Comparison of ENCODE assay signal across 9 mouse cellular contexts in the genomic region with DNA sequence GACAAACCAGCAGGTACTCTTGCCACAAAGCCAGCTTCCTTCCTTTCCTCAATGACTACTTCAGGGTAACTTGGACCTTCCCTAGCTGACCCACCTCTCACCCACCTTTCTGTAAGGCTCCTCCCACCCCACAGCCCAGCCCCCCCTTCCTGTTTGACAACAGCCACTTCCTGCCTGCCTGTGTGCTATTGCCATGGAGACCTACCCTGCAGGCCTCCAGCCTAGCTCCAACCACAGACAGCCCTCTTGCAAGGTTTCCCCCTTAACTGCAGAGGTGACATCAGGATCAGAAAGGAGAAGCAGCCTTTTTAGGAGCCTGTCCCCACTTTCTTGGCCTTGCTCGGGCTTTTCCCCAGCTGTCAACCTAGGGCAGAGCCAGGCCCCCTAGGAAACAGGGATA. TPM values are rescaled to one million over a fixed set of nuclear protein-coding genes. Genes with fewer than 3 reads are reported as not detected.
DNase-seq lines count a peak whose midpoint lies in the region; ATAC-seq and TF ChIP-seq lines count a peak whose summit lies in the region.
"Had no signal": no experiment of that assay in that cellular context is flagged by ENCODE, and none has a peak within 500 bp of the region (broad histone marks: within the 10 kb centered on the region; RNA-seq: fewer than 3 reads in every experiment).

No protein-coding gene starts in this region.

- H3K27ac ChIP-seq in heart, adult 2 months: peak overlapping the region; percentile 64
- no peak overlapping the region for H3K27ac ChIP-seq in CH12.LX (ENCODE audit: insufficient read depth, low read depth)
- H3K27ac ChIP-seq in limb, embryonic 12.5 days: no peak overlapping the region
- H3K27ac ChIP-seq in midbrain, embryonic 15.5 days: no peak overlapping the region
- H3K27ac ChIP-seq: midbrain, embryonic 12.5 days had no signal

- no peak for TF ChIP-seq EP300 in heart, adult 2 months (IDR thresholded peaks at IDR 0.05; ENCODE audit: insufficient read depth, low read depth, low read length)
- no peak for TF ChIP-seq EP300 in CH12.LX (IDR thresholded peaks at IDR 0.05; ENCODE audit: low read length)

- H3K27me3 ChIP-seq in heart, adult 2 months (ENCODE audit: control insufficient read depth, insufficient read depth, low read length): no peaks in the 10 kb centered on the region
- H3K27me3 ChIP-seq in CH12.LX (replicated peaks): no peaks in the 10 kb centered on the region
- H3K27me3 ChIP-seq in limb, embryonic 12.5 days: no peaks in the 10 kb centered on the region
- H3K27me3 ChIP-seq in midbrain, embryonic 15.5 days (replicated peaks): no peaks in the 10 kb centered on the region
- H3K27me3 ChIP-seq: midbrain, embryonic 12.5 days had no signal

- dilution Hi-C loops in CH12.LX (cut with MboI; ENCODE audit: extremely low pct_ligation_motif_present, extremely low pct_unique_long_range_greater_than_20kb, low sequenced_read_pairs): no loop called here

- no peak for TF ChIP-seq CTCF in heart, adult 2 months (IDR thresholded peaks at IDR 0.05)
- no peak for TF ChIP-seq CTCF in CH12.LX (conservative IDR thresholded peaks at IDR 0.05 in 1 of 2, IDR thresholded peaks at IDR 0.05 in 1 of 2; ENCODE audit: low read depth in 2 of 2, low read length in 2 of 2)

- peaks cover 24% of the 10 kb centered on the region for H3K4me1 ChIP-seq in heart, adult 2 months (ENCODE audit: control insufficient read depth, insufficient read depth, low read length)
- peaks cover 18 to 54% of the 10 kb centered on the region in 2 experiments for H3K4me1 ChIP-seq in CH12.LX (ENCODE audit: control insufficient read depth in 1 of 2, insufficient read depth in 2 of 2)
- peaks cover 22% of the 10 kb centered on the region for H3K4me1 ChIP-seq in limb, embryonic 12.5 days (replicated peaks)
- H3K4me1 ChIP-seq in midbrain, embryonic 15.5 days: peaks cover 3% of the 10 kb centered on the region

- TF ChIP-seq POLR2A in heart, adult 2 months (IDR thresholded peaks at IDR 0.05; ENCODE audit: insufficient read depth, low read depth, low read length): no peak
- TF ChIP-seq POLR2A in CH12.LX (IDR thresholded peaks at IDR 0.05; ENCODE audit: low read depth, low read length): no peak

- 43% methylated on average over 1 of the region's 1 CpGs for whole genome bisulfite sequencing in heart, adult 2 months
- 85% methylated on average over 1 of the region's 1 CpGs for WGBS in limb, embryonic 12.5 days
- 70% methylated on average over 1 of the region's 1 CpGs for WGBS in midbrain, embryonic 15.5 days

- no peak for TF ChIP-seq RAD21 in CH12.LX (IDR thresholded peaks at IDR 0.05; ENCODE audit: low read depth, low read length)

- H3K9ac ChIP-seq in heart, adult 2 months (ENCODE audit: low read depth, low read length): peak overlapping the region; percentile 5; the same call in 1 of the 2 replicates
- no peak overlapping the region for H3K9ac ChIP-seq in CH12.LX (ENCODE audit: insufficient read depth, low read depth)
- 0 out of 2 replicates have a peak overlapping the region, but pooled peaks have one; percentile 31 for H3K9ac ChIP-seq in limb, embryonic 12.5 days (replicated peaks)
- H3K9ac ChIP-seq in midbrain, embryonic 15.5 days: no peak overlapping the region
- H3K9ac ChIP-seq: midbrain, embryonic 12.5 days had no signal

- no peak for DNase-seq in heart, adult 2 months
- DNase-seq in heart, postnatal 36 days: no peak
- peak; percentile 74 for DNase-seq in CH12.LX (ENCODE audit: extremely low read depth)
- peak; percentile 20 for DNase-seq in spleen, adult 12 weeks (ENCODE audit: low spot score)
- no peak for DNase-seq in frontal cortex, postnatal 10 days (ENCODE audit: low spot score in 2 of 2)
- no peak for DNase-seq in left cerebral cortex, postnatal 4 days

- H3K9me3 ChIP-seq in CH12.LX (replicated peaks; ENCODE audit: low read length): no peaks in the 10 kb centered on the region
- no peaks in the 10 kb centered on the region for H3K9me3 ChIP-seq in limb, embryonic 12.5 days
- H3K9me3 ChIP-seq in midbrain, embryonic 15.5 days: no peaks in the 10 kb centered on the region
- H3K9me3 ChIP-seq: midbrain, embryonic 12.5 days had no signal

- no peak for ATAC-seq in limb, embryonic 12.5 days (ENCODE audit: insufficient number of reproducible peaks, insufficient read depth, low FRiP score, low TSS enrichment, low read depth)
- ATAC-seq in midbrain, embryonic 15.5 days (replicated peaks): no peak

- H3K4me3 ChIP-seq in heart, adult 2 months: no peak overlapping the region
- no peak overlapping the region for H3K4me3 ChIP-seq in CH12.LX (replicated peaks in 1 of 3; ENCODE audit: low read depth in 2 of 3, low read length in 2 of 3, poor library complexity in 1 of 3)
- H3K4me3 ChIP-seq in limb, embryonic 12.5 days (replicated peaks): no peak overlapping the region
- no peak overlapping the region for H3K4me3 ChIP-seq in midbrain, embryonic 15.5 days
- H3K4me3 ChIP-seq: midbrain, embryonic 12.5 days had no signal

- intact Hi-C loops in heart, adult 2 months (cut with DNase I): no loop called here
- intact Hi-C loops in heart, postnatal 36 days (cut with DNase I): no loop called here
- intact Hi-C loops in left cerebral cortex, postnatal 4 days (cut with DNase I): no loop called here

- in situ Hi-C loops in CH12.LX (cut with MboI; ENCODE audit: low pct_ligation_motif_present, low pct_unique_long_range_greater_than_20kb, low sequenced_read_pairs): loop anchor here (25.0 kb wide), 1 partner anchor 227 kb away; no protein-coding TSS in a partner anchor

- no peak overlapping the region for H3K4me2 ChIP-seq in CH12.LX (ENCODE audit: insufficient read depth, low read depth, poor library complexity, severe bottlenecking)
- H3K4me2 ChIP-seq in limb, embryonic 12.5 days: no peak overlapping the region
- H3K4me2 ChIP-seq in midbrain, embryonic 15.5 days: no peak overlapping the region
- H3K4me2 ChIP-seq: midbrain, embryonic 12.5 days had no signal

- no peaks in the 10 kb centered on the region; the same call in 1 of the 2 replicates for H3K79me2 ChIP-seq in heart, adult 2 months (replicated peaks; ENCODE audit: control insufficient read depth, insufficient read depth, low read length)
- 0 out of 2 replicates have a peak, but pooled peaks cover 2% of the 10 kb centered on the region for H3K79me2 ChIP-seq in CH12.LX (replicated peaks; ENCODE audit: control insufficient read depth, extremely low read depth, insufficient read depth, poor library complexity, severe bottlenecking)

- H3K36me3 ChIP-seq in heart, adult 2 months (ENCODE audit: control insufficient read depth, insufficient read depth, low read length): peaks cover 14% of the 10 kb centered on the region
- peaks cover 50 to 99% of the 10 kb centered on the region in 2 experiments for H3K36me3 ChIP-seq in CH12.LX (replicated peaks in 1 of 2; ENCODE audit: control insufficient read depth in 1 of 2, insufficient read depth in 1 of 2, low read length in 1 of 2)
- peaks cover 99% of the 10 kb centered on the region for H3K36me3 ChIP-seq in limb, embryonic 12.5 days
- peaks cover 19% of the 10 kb centered on the region; the same call in 1 of the 2 replicates for H3K36me3 ChIP-seq in midbrain, embryonic 15.5 days (replicated peaks)

TF ChIP-seq in CH12.LX, 34 proteins besides CTCF, POLR2A, EP300 and RAD21:
- TF ChIP-seq ELF1 (IDR thresholded peaks at IDR 0.05; ENCODE audit: low read depth, low read length) (0 out of 2 replicates have a peak, but pooled peaks have one; percentile 26), MAFK (IDR thresholded peaks at IDR 0.05; ENCODE audit: insufficient replicate concordance, low read length) (no peak)

RNA-seq across cellular contexts. Expression of a gene that starts 8.7 kb away (rescaled TPM):
- total RNA-seq in heart, adult 2 months (2021): 10 to 100 TPM; 36.8 to 41.0 TPM
- polyA plus RNA-seq in heart, adult 2 months (2012; rRNA removed): 37.0 and 54.6 TPM in 2 replicates
- total RNA-seq in heart, postnatal 36 days (2021): 10 to 100 TPM; 51.4 to 52.8 TPM
- total RNA-seq in CH12.LX (2012; rRNA removed) (18.5 and 19.8 TPM in 2 replicates), CH12.LX (2014; rRNA removed) (15.7 and 17.1 TPM in 2 replicates)
- polyA plus RNA-seq in CH12.LX (2012; ENCODE audit: insufficient read length, low read depth): 33.1 and 34.7 TPM in 2 replicates
- 59.0 and 67.8 TPM in 2 replicates for polyA plus RNA-seq in limb, embryonic 12.5 days (2016; fragmentation: Nextera tagmentation; extraction: Ambion mirVana)
- 140 and 144 TPM in 2 replicates for polyA plus RNA-seq in midbrain, embryonic 15.5 days (2015; fragmentation: Nextera tagmentation; extraction: Ambion mirVana)
- 100 to 1,000 TPM; 184 to 193 TPM for total RNA-seq in left cerebral cortex, postnatal 4 days (2021)

RNA-seq across cellular contexts. Expression of a gene that starts 50.9 kb away (rescaled TPM):
- total RNA-seq in heart, adult 2 months (2021): 1 to 10 TPM; 8.3 to 8.5 TPM
- 15.5 and 23.7 TPM in 2 replicates for polyA plus RNA-seq in heart, adult 2 months (2012; rRNA removed)
- total RNA-seq in heart, postnatal 36 days (2021): 10 to 100 TPM; 10.6 to 10.8 TPM
- total RNA-seq in CH12.LX (2012; rRNA removed): 17.8 and 21.1 TPM in 2 replicates
- total RNA-seq in CH12.LX (2014; rRNA removed): 9.9 and 11.4 TPM in 2 replicates
- 18.0 and 20.2 TPM in 2 replicates for polyA plus RNA-seq in CH12.LX (2012; ENCODE audit: insufficient read length, low read depth)
- 29.6 and 33.1 TPM in 2 replicates for polyA plus RNA-seq in limb, embryonic 12.5 days (2016; fragmentation: Nextera tagmentation; extraction: Ambion mirVana)
- 19.4 and 19.9 TPM in 2 replicates for polyA plus RNA-seq in midbrain, embryonic 15.5 days (2015; fragmentation: Nextera tagmentation; extraction: Ambion mirVana)
- total RNA-seq in left cerebral cortex, postnatal 4 days (2021): 10 to 100 TPM; 22.6 to 23.5 TPM

RNA-seq across cellular contexts. Expression of a gene that starts 51.2 kb away (rescaled TPM):
- total RNA-seq in heart, adult 2 months (2021): 1 to 10 TPM; 3.4 to 6.2 TPM
- 1.8 and 3.5 TPM in 2 replicates for polyA plus RNA-seq in heart, adult 2 months (2012; rRNA removed)
- 1 to 10 TPM; 6.1 to 6.2 TPM for total RNA-seq in heart, postnatal 36 days (2021)
- 2.4 and 3.2 TPM in 2 replicates for total RNA-seq in CH12.LX (2012; rRNA removed)
- 1.4 and 1.8 TPM in 2 replicates for total RNA-seq in CH12.LX (2014; rRNA removed)
- polyA plus RNA-seq in CH12.LX (2012; ENCODE audit: insufficient read length, low read depth): 2.8 TPM in 2 replicates
- polyA plus RNA-seq in limb, embryonic 12.5 days (2016; fragmentation: Nextera tagmentation; extraction: Ambion mirVana): 0.64 and 0.68 TPM in 2 replicates
- polyA plus RNA-seq in midbrain, embryonic 15.5 days (2015; fragmentation: Nextera tagmentation; extraction: Ambion mirVana): 0.23 and 0.31 TPM in 2 replicates
- 1 to 10 TPM; 2.6 to 3.4 TPM for total RNA-seq in left cerebral cortex, postnatal 4 days (2021)

Comparison
In these comparisons a context has a peak if more than half of its experiments do, and no peak if none do; other contexts are left out.
1. DNase-seq: peak in CH12.LX (single experiment) and spleen, adult 12 weeks (single experiment); none in heart, adult 2 months (0 of 2), heart, postnatal 36 days (0 of 2), frontal cortex, postnatal 10 days (0 of 2) and left cerebral cortex, postnatal 4 days (single experiment).
2. H3K9ac ChIP-seq: peak in heart, adult 2 months (single experiment) and limb, embryonic 12.5 days (single experiment); none in CH12.LX (single experiment) and midbrain, embryonic 15.5 days (single experiment).